ENCODE assay signal across 10 mouse cellular contexts in the genomic region with DNA sequence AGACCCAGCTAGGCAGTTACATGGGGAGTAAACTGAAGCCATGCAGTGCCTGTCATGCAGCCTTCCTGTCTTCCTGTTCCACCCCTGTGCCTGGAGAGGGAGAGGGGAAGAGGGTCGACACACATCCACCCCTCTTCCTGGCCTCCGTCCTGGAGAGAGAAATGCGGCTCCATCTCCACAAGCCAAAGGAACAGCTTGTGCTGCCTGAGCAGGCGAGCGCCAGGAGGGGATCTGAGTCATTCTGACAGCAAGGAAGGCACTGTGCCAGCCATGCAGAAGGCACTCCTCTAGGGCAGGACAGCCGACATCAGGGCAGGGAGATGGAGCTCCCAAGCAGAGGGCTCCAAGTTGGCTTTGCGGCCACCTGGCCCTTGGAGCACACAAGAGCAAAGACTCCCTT. TPM values are rescaled to one million over a fixed set of nuclear protein-coding genes. Genes with fewer than 3 reads are reported as not detected.
A peak's percentile ranks its signal among the peaks of the same experiment; 100 is the strongest.
DNase-seq lines count a peak whose midpoint lies in the region; ATAC-seq and TF ChIP-seq lines count a peak whose summit lies in the region.
"Had no signal": no experiment of that assay in that cellular context is flagged by ENCODE, and none has a peak within 500 bp of the region (broad histone marks: within the 10 kb centered on the region; RNA-seq: fewer than 3 reads in every experiment).

No protein-coding gene starts in this region.

- intact Hi-C loops in left cerebral cortex, adult 2 months (cut with DNase I): loop anchor here (5.0 kb wide), 1 partner anchor 56 kb away; no protein-coding TSS in a partner anchor

- peak; percentile 17 for DNase-seq in limb, embryonic 14.5 days (ENCODE audit: low spot score)
- no peak for DNase-seq in limb, embryonic 10.5 days (ENCODE audit: low spot score)
- peak; percentile 99 for DNase-seq in cerebellum, adult 11-12 months
- DNase-seq in gastrocnemius, postnatal 25 days: peak; percentile 14
- DNase-seq in left cerebral cortex, adult 2 months (ENCODE audit: extremely low spot score in 1 of 2, low spot score in 2 of 2): peak; percentile 77 to 84
- DNase-seq in embryo, embryonic 11 days: no peak
- no peak for DNase-seq in thymus, adult 18-20 months
- no peak for DNase-seq in lung, adult 2 months

- no peak overlapping the region for H3K4me2 ChIP-seq in limb, embryonic 14.5 days (replicated peaks; ENCODE audit: low read depth, low read length, severe bottlenecking)
- H3K4me2 ChIP-seq: stomach, embryonic 15.5 days had no signal

- TF ChIP-seq CTCF in left cerebral cortex, adult 2 months (IDR thresholded peaks at IDR 0.05): no peak
- TF ChIP-seq CTCF in lung, adult 2 months (IDR thresholded peaks at IDR 0.05; ENCODE audit: insufficient read depth, low read length): no peak

- no peaks in the 10 kb centered on the region for H3K4me1 ChIP-seq in limb, embryonic 14.5 days (ENCODE audit: control insufficient read depth, insufficient read depth, low read length)
- H3K4me1 ChIP-seq in limb, embryonic 10.5 days: peaks cover 17% of the 10 kb centered on the region
- H3K4me1 ChIP-seq in lung, adult 2 months (ENCODE audit: control insufficient read depth, insufficient read depth, low read length): no peaks in the 10 kb centered on the region
- H3K4me1 ChIP-seq: stomach, embryonic 15.5 days had no signal

- H3K27me3 ChIP-seq in limb, embryonic 14.5 days (ENCODE audit: control insufficient read depth, insufficient read depth, low read length): no peaks in the 10 kb centered on the region
- H3K27me3 ChIP-seq in limb, embryonic 10.5 days (ENCODE audit: low read depth, poor library complexity, severe bottlenecking): no peaks in the 10 kb centered on the region
- H3K27me3 ChIP-seq: stomach, embryonic 15.5 days had no signal

- H3K9me3 ChIP-seq in limb, embryonic 14.5 days (ENCODE audit: control insufficient read depth, low read length): no peaks in the 10 kb centered on the region
- no peaks in the 10 kb centered on the region for H3K9me3 ChIP-seq in limb, embryonic 10.5 days (replicated peaks)
- H3K9me3 ChIP-seq: stomach, embryonic 15.5 days had no signal

- H3K27ac ChIP-seq in limb, embryonic 14.5 days (replicated peaks; ENCODE audit: low read depth, low read length): no peak overlapping the region
- no peak overlapping the region for H3K27ac ChIP-seq in limb, embryonic 10.5 days
- H3K27ac ChIP-seq in left cerebral cortex, adult 2 months: peak overlapping the region; percentile 90
- H3K27ac ChIP-seq: stomach, embryonic 15.5 days had no signal

- TF ChIP-seq POLR2A in limb, embryonic 14.5 days (IDR thresholded peaks at IDR 0.05; ENCODE audit: borderline replicate concordance, extremely low read depth, insufficient read depth, insufficient read length): no peak
- TF ChIP-seq POLR2A in lung, adult 2 months (IDR thresholded peaks at IDR 0.05; ENCODE audit: borderline replicate concordance, extremely low read depth, low read depth, low read length): no peak

- ATAC-seq in limb, embryonic 14.5 days (ENCODE audit: low FRiP score, low read depth): no peak

- H3K4me3 ChIP-seq in limb, embryonic 14.5 days (replicated peaks; ENCODE audit: low read length): no peak overlapping the region
- no peak overlapping the region for H3K4me3 ChIP-seq in limb, embryonic 10.5 days
- no peak overlapping the region for H3K4me3 ChIP-seq in left cerebral cortex, adult 2 months
- no peak overlapping the region for H3K4me3 ChIP-seq in lung, adult 2 months (replicated peaks; ENCODE audit: extremely low read depth, low read depth, low read length)
- H3K4me3 ChIP-seq: stomach, embryonic 15.5 days had no signal

- H3K36me3 ChIP-seq in limb, embryonic 14.5 days (ENCODE audit: control insufficient read depth, insufficient read depth, low read length): no peaks in the 10 kb centered on the region
- H3K36me3 ChIP-seq in limb, embryonic 10.5 days: no peaks in the 10 kb centered on the region
- H3K36me3 ChIP-seq: stomach, embryonic 15.5 days had no signal

- 66% methylated on average over 7 of the region's 7 CpGs for WGBS in limb, embryonic 14.5 days
- 66% methylated on average over 7 of the region's 7 CpGs for WGBS in limb, embryonic 10.5 days
- 27% methylated on average over 7 of the region's 7 CpGs for WGBS in lung, adult 2 months

- no peak overlapping the region for H3K9ac ChIP-seq in limb, embryonic 14.5 days (ENCODE audit: low read depth, low read length, severe bottlenecking)
- H3K9ac ChIP-seq: stomach, embryonic 15.5 days had no signal

RNA-seq across cellular contexts. Expression of gene Kcna5, which starts 50.6 kb away (rescaled TPM):
- polyA plus RNA-seq in limb, embryonic 14.5 days (2012; rRNA removed): 3.1 and 3.2 TPM in 2 replicates
- 4.0 and 5.0 TPM in 2 replicates for polyA plus RNA-seq in limb, embryonic 14.5 days (2014; fragmentation: Nextera tagmentation; extraction: Ambion mirVana)
- polyA plus RNA-seq in limb, embryonic 10.5 days (2016; fragmentation: Nextera tagmentation; extraction: Ambion mirVana): 1.3 TPM in 2 replicates
- 1 to 10 TPM; 3.1 to 3.7 TPM for total RNA-seq in gastrocnemius, postnatal 25 days (2021)
- 1 to 10 TPM; 4.2 to 5.6 TPM for total RNA-seq in left cerebral cortex, adult 2 months (2021)
- 1.1 and 1.4 TPM in 2 replicates for polyA plus RNA-seq in lung, adult 2 months (2012; rRNA removed)
- total RNA-seq: MEL had no signal

Comparison
In these comparisons a context has a peak if more than half of its experiments do, and no peak if none do; other contexts are left out.
1. DNase-seq: peak in limb, embryonic 14.5 days (single experiment), cerebellum, adult 11-12 months (single experiment), gastrocnemius, postnatal 25 days (single experiment) and left cerebral cortex, adult 2 months (2 of 2); none in limb, embryonic 10.5 days (single experiment), embryo, embryonic 11 days (single experiment), thymus, adult 18-20 months (0 of 2) and lung, adult 2 months (single experiment).